Comparison of ENCODE assay signal across 30 mouse cellular contexts in the genomic region with DNA sequence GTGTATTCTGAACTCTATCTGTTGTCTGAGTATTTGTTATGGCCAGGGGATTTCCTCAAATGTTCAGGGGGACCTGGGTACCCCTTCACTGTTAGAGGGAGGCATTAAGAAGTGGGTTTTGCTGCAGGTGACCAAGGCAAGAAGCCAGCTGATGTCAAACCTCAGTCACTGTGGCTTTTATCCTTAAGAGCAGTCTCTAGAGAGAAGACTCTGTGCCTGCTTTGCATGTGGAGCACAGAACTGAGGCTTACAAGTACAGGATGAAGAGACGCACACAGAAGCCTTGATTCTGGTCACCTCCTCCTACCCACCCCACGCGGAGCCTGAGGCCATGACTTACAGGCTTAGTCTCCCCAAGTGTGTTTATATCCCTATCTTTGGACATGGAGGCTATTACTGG.
"Had no signal": no experiment of that assay in that cellular context is flagged by ENCODE, and none has a peak within 500 bp of the region (broad histone marks: within the 10 kb centered on the region; RNA-seq: fewer than 3 reads in every experiment).

No protein-coding gene starts in this region.

- H3K27me3 ChIP-seq: limb, embryonic 12.5 days; limb, embryonic 13.5 days; limb, embryonic 15.5 days; liver, embryonic 12.5 days; liver, embryonic 13.5 days; liver, embryonic 15.5 days; lung, embryonic 15.5 days; megakaryocyte, embryonic 14.5 days; midbrain, embryonic 12.5 days; midbrain, embryonic 13.5 days; midbrain, embryonic 15.5 days; neural tube, embryonic 12.5 days; neural tube, embryonic 13.5 days had no signal

- H3K27ac ChIP-seq: limb, embryonic 10.5 days; limb, embryonic 12.5 days; limb, embryonic 13.5 days; limb, embryonic 15.5 days; liver, embryonic 12.5 days; liver, embryonic 13.5 days; liver, embryonic 14.5 days; liver, embryonic 15.5 days; lung, embryonic 15.5 days; macrophage; midbrain, embryonic 10.5 days; midbrain, embryonic 12.5 days; midbrain, embryonic 13.5 days; midbrain, embryonic 15.5 days; neural tube, embryonic 12.5 days; neural tube, embryonic 13.5 days had no signal

- H3K9ac ChIP-seq: limb, embryonic 12.5 days; limb, embryonic 13.5 days; limb, embryonic 15.5 days; liver, embryonic 12.5 days; liver, embryonic 13.5 days; liver, embryonic 14.5 days; liver, embryonic 15.5 days; liver, postnatal 0 days; lung, embryonic 14.5 days; lung, embryonic 15.5 days; midbrain, embryonic 12.5 days; midbrain, embryonic 13.5 days; midbrain, embryonic 15.5 days; neural tube, embryonic 12.5 days; neural tube, embryonic 13.5 days had no signal

- DNase-seq: left cerebral cortex, postnatal 4 days; liver; liver, embryonic 13.5 days; liver, postnatal 0 days; lung, adult 18-20 months; lung, embryonic 14.5 days; lung, postnatal 10 days; lung, postnatal 14 days; lung, postnatal 36 days; lung, postnatal 4 days; midbrain, embryonic 14.5 days had no signal

- H3K9me3 ChIP-seq: limb, embryonic 10.5 days; limb, embryonic 12.5 days; limb, embryonic 13.5 days; limb, embryonic 15.5 days; liver, embryonic 12.5 days; liver, embryonic 13.5 days; liver, embryonic 15.5 days; lung, embryonic 15.5 days; megakaryocyte, embryonic 14.5 days; midbrain, embryonic 10.5 days; midbrain, embryonic 12.5 days; midbrain, embryonic 13.5 days; midbrain, embryonic 15.5 days; neural tube, embryonic 12.5 days; neural tube, embryonic 13.5 days had no signal

- H3K4me2 ChIP-seq: limb, embryonic 12.5 days; limb, embryonic 13.5 days; limb, embryonic 15.5 days; liver, embryonic 11.5 days; liver, embryonic 12.5 days; liver, embryonic 13.5 days; liver, embryonic 15.5 days; lung, embryonic 14.5 days; lung, embryonic 15.5 days; midbrain, embryonic 11.5 days; midbrain, embryonic 12.5 days; midbrain, embryonic 13.5 days; midbrain, embryonic 15.5 days; neural tube, embryonic 12.5 days; neural tube, embryonic 13.5 days had no signal

- H3K4me3 ChIP-seq: limb, embryonic 10.5 days; limb, embryonic 12.5 days; limb, embryonic 13.5 days; limb, embryonic 15.5 days; liver, embryonic 12.5 days; liver, embryonic 13.5 days; liver, embryonic 15.5 days; lung, embryonic 15.5 days; megakaryocyte, embryonic 14.5 days; midbrain, embryonic 10.5 days; midbrain, embryonic 12.5 days; midbrain, embryonic 13.5 days; midbrain, embryonic 15.5 days; myocyte; neural tube, embryonic 12.5 days; neural tube, embryonic 13.5 days had no signal

- H3K4me1 ChIP-seq: limb, embryonic 10.5 days; limb, embryonic 12.5 days; limb, embryonic 13.5 days; limb, embryonic 15.5 days; liver, embryonic 12.5 days; liver, embryonic 13.5 days; liver, embryonic 15.5 days; lung, embryonic 15.5 days; midbrain, embryonic 10.5 days; midbrain, embryonic 12.5 days; midbrain, embryonic 13.5 days; midbrain, embryonic 15.5 days; neural tube, embryonic 12.5 days; neural tube, embryonic 13.5 days had no signal
